8 mouse cellular contexts compared by ENCODE assay signal in the genomic region with DNA sequence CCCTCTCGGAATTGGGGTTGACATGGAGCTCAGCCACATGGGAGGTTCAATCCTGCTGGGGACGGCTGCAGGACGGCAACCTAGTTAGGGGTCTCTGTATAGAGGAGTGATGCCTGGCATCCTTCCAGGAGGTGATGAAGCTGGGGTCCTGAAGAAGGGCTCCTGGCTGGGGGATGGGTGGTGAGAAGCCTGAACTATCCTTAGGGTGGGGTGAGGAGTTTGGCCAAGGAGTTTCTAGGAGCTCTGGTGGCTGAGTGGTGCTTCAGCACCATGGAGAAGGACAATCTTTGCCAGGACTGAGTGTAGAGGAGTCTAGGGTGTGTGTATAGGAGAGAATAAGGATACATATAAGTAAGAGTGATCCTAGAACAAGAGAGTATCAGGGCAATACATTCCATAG. TPM values are rescaled to one million over a fixed set of nuclear protein-coding genes. Genes with fewer than 3 reads are reported as not detected.
DNase-seq lines count a peak whose midpoint lies in the region; ATAC-seq and TF ChIP-seq lines count a peak whose summit lies in the region.

No protein-coding gene starts in this region.

- 24% methylated on average over 3 of the region's 3 CpGs for WGBS in hindbrain, embryonic 16.5 days
- WGBS in olfactory bulb, adult 2 months, result 13% methylated on average over 3 of the region's 3 CpGs
- 17% methylated on average over 3 of the region's 3 CpGs for WGBS in cerebellum, adult 2 months

- no peaks in the 10 kb centered on the region for H3K36me3 ChIP-seq in hindbrain, embryonic 16.5 days (ENCODE audit: control insufficient read depth, insufficient read depth, low read length)

- peak overlapping the region; percentile 55 for H3K4me2 ChIP-seq in hindbrain, embryonic 16.5 days (ENCODE audit: low read length)

- TF ChIP-seq CTCF in olfactory bulb, adult 2 months (IDR thresholded peaks at IDR 0.05; ENCODE audit: insufficient read depth, low read depth, low read length), result no peak
- TF ChIP-seq CTCF in cerebellum, adult 2 months (IDR thresholded peaks at IDR 0.05; ENCODE audit: borderline replicate concordance, insufficient read depth, low read depth, low read length), result no peak

- DNase-seq in adrenal gland, postnatal 10 days, result peak; percentile 35
- no peak for DNase-seq in adrenal gland, postnatal 4 days (ENCODE audit: low spot score in 2 of 2)
- DNase-seq in right cerebral cortex, adult 18-20 months, result peak; percentile 34
- DNase-seq in right cerebral cortex, postnatal 36 days (ENCODE audit: low spot score in 2 of 2), result no peak
- no peak for DNase-seq in cerebellum, adult 2 months
- no peak for DNase-seq in gastrocnemius, adult 18-20 months (ENCODE audit: low spot score)

- TF ChIP-seq POLR2A in olfactory bulb, adult 2 months (IDR thresholded peaks at IDR 0.05; ENCODE audit: insufficient read depth, low read depth, low read length), result no peak
- TF ChIP-seq POLR2A in cerebellum, adult 2 months (IDR thresholded peaks at IDR 0.05; ENCODE audit: borderline replicate concordance, insufficient read depth, low read length), result no peak

- 0 out of 2 replicates have a peak overlapping the region, but pooled peaks have one; percentile 49 for H3K27ac ChIP-seq in hindbrain, embryonic 16.5 days (ENCODE audit: low read depth, low read length)
- H3K27ac ChIP-seq in olfactory bulb, adult 2 months (ENCODE audit: insufficient read depth, low read depth, low read length), result peak overlapping the region; percentile 28
- H3K27ac ChIP-seq in cerebellum, adult 2 months (ENCODE audit: insufficient read depth, low read length), result no peak overlapping the region

- H3K27me3 ChIP-seq in hindbrain, embryonic 16.5 days (replicated peaks; ENCODE audit: control insufficient read depth, insufficient read depth, low read length), result peaks cover 3% of the 10 kb centered on the region; the same call in 1 of the 2 replicates
- no peaks in the 10 kb centered on the region for H3K27me3 ChIP-seq in cerebellum, adult 2 months (ENCODE audit: control insufficient read depth, insufficient read depth, low read length)

- no peaks in the 10 kb centered on the region for H3K9me3 ChIP-seq in hindbrain, embryonic 16.5 days (ENCODE audit: control insufficient read depth, low read length)

- 0 out of 2 replicates have a peak, but pooled peaks have one; percentile 1 for ATAC-seq in hindbrain, embryonic 16.5 days

- peak overlapping the region; percentile 33 for H3K4me3 ChIP-seq in hindbrain, embryonic 16.5 days (ENCODE audit: low read length)
- peak overlapping the region; percentile 58 for H3K4me3 ChIP-seq in olfactory bulb, adult 2 months (ENCODE audit: insufficient read depth, low read depth, low read length)
- no peak overlapping the region for H3K4me3 ChIP-seq in cerebellum, adult 2 months (replicated peaks; ENCODE audit: insufficient read depth, low read depth, low read length)

- H3K9ac ChIP-seq in hindbrain, embryonic 16.5 days (ENCODE audit: low read depth, low read length), result peak overlapping the region; percentile 57

- peaks cover 28% of the 10 kb centered on the region for H3K4me1 ChIP-seq in hindbrain, embryonic 16.5 days (ENCODE audit: control insufficient read depth, insufficient read depth, low read depth, low read length)
- peaks cover 59% of the 10 kb centered on the region for H3K4me1 ChIP-seq in olfactory bulb, adult 2 months (ENCODE audit: control insufficient read depth, insufficient read depth, low read length)
- H3K4me1 ChIP-seq in cerebellum, adult 2 months (ENCODE audit: control insufficient read depth, insufficient read depth, low read length), result no peaks in the 10 kb centered on the region

RNA-seq across cellular contexts. Expression of a gene that starts 0.6 kb away (rescaled TPM):
- total RNA-seq in adrenal gland, postnatal 10 days (2021), result 100 to 1,000 TPM; 113 to 120 TPM
- total RNA-seq in adrenal gland, postnatal 4 days (2021), result 100 to 1,000 TPM; 105 to 129 TPM
- polyA plus RNA-seq in hindbrain, embryonic 16.5 days (2015; fragmentation: Nextera tagmentation; extraction: Ambion mirVana), result 33.5 and 41.6 TPM in 2 replicates
- not detected in 2 replicates for polyA plus RNA-seq in olfactory bulb, adult 2 months (2012; ENCODE audit: insufficient read depth, insufficient read length, low replicate concordance, missing spikeins)
- 26.6 and 29.6 TPM in 2 replicates for polyA plus RNA-seq in cerebellum, adult 2 months (2012; rRNA removed)
- 10 to 100 TPM; 21.0 to 23.0 TPM for total RNA-seq in gastrocnemius, adult 18-20 months (2021)

RNA-seq across cellular contexts. Expression of a gene that starts 11.4 kb away (rescaled TPM):
- 1 to 10 TPM in 1 of 2 experiments, not detected in 1; 3.7 TPM for total RNA-seq in adrenal gland, postnatal 10 days (2021)
- total RNA-seq in adrenal gland, postnatal 4 days (2021), result 10 to 100 TPM in 1 of 2 experiments, 1 to 10 TPM in 1; 7.2 to 21.2 TPM
- 0.61 TPM in 1 of 2 replicates, not detected in the other for polyA plus RNA-seq in hindbrain, embryonic 16.5 days (2015; fragmentation: Nextera tagmentation; extraction: Ambion mirVana)
- not detected in 2 replicates for polyA plus RNA-seq in olfactory bulb, adult 2 months (2012; ENCODE audit: insufficient read depth, insufficient read length, low replicate concordance, missing spikeins)
- polyA plus RNA-seq in cerebellum, adult 2 months (2012; rRNA removed), result 0.52 and 1.2 TPM in 2 replicates
- total RNA-seq in gastrocnemius, adult 18-20 months (2021), result not detected

Comparison
In these comparisons a context has a peak if more than half of its experiments do, and no peak if none do; other contexts are left out.
1. DNase-seq: peak in adrenal gland, postnatal 10 days (single experiment) and right cerebral cortex, adult 18-20 months (single experiment); none in adrenal gland, postnatal 4 days (0 of 2), right cerebral cortex, postnatal 36 days (0 of 2), cerebellum, adult 2 months (0 of 2) and gastrocnemius, adult 18-20 months (single experiment).
2. RNA of a gene that starts 0.6 kb away (total RNA-seq): 105 to 129 TPM in adrenal gland, postnatal 4 days and 113 to 120 TPM in adrenal gland, postnatal 10 days; 21.0 to 23.0 TPM in gastrocnemius, adult 18-20 months; every median in the first group is over 4 times any median in the second.